Mouse (Mus musculus): ENCODE results near the gene Eif3l. TPM values are rescaled to one million over a fixed set of nuclear protein-coding genes. Genes with fewer than 3 reads are reported as not detected.
"Not testable (repeated sequence)": the region's sequence is repeated elsewhere in the genome, so short reads cannot be mapped to it uniquely, and the experiment has no call there.

Gene Eif3l
- polyA plus RNA-seq (2016; fragmentation: Nextera tagmentation; extraction: Ambion mirVana), result 198 and 202 TPM in 2 replicates

GRCm38 (mm10) chr15:79074913-79075532 lies at the start of gene Eif3l:
TSS of gene Eif3l (plus strand) at chr15:79075179.
- H3K9me3 ChIP-seq, result no peaks in the 10 kb centered on the region
- peak within 1 kb of the TSS; percentile 75 for H3K27ac ChIP-seq (replicated peaks)
- H3K4me2 ChIP-seq (replicated peaks), result peak within 1 kb of the TSS; percentile 94
- peak within 1 kb of the TSS; percentile 86 for H3K9ac ChIP-seq (replicated peaks)
- no peaks in the 10 kb centered on the region for H3K27me3 ChIP-seq
- WGBS, result under 1% methylated on average over 49 of the region's 49 CpGs
- peak; percentile 83 for ATAC-seq (ENCODE audit: low FRiP score, low read depth)
- peaks cover 36% of the 10 kb centered on the region for H3K36me3 ChIP-seq
- peaks cover 20% of the 10 kb centered on the region for H3K4me1 ChIP-seq
- H3K4me3 ChIP-seq, result peak within 1 kb of the TSS; percentile 93

DNA sequence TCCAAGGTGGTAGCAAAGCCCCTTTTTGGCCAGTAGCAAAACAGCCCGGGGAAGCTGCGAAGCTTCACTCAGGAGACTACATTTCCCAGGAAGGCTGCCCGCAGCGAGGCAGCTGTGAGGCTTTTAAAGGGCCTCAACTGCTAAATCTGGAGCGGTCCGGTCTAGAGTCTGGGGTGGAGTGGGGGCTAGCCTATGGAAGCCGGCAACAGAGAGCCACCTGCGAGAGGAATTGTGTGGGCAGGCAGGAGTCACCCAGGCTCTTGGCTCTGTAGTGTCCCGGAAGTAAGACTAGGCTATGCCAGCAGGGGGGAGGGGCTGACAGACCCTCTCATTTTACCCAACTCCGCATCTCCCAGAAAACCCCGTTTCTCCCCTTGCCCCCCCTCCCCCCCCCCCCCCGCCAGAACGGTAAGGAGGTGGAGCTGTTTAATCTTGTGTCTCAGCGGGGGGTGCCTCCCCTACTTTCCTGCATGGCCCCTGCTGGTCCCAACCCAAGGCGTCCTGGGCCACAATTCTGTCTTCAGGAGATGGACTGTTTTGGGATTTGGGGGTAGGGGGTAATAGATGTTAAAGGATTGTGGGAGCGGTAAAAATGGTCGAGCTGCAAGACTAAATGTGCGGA lies 49.2 kb upstream of the Eif3l start:
- H3K4me1 ChIP-seq, result peaks cover 35% of the 10 kb centered on the region
- no peak overlapping the region; the same call in 1 of the 2 replicates for H3K9ac ChIP-seq (replicated peaks)
- H3K9me3 ChIP-seq, result no peaks in the 10 kb centered on the region
- no peak overlapping the region for H3K27ac ChIP-seq (replicated peaks)
- H3K27me3 ChIP-seq, result peaks cover 21% of the 10 kb centered on the region; the same call in 1 of the 2 replicates
- peak overlapping the region; percentile 37 for H3K4me2 ChIP-seq (replicated peaks)
- no peak for ATAC-seq (ENCODE audit: low FRiP score, low read depth)
- H3K4me3 ChIP-seq, result peak overlapping the region; percentile 12; the same call in 1 of the 2 replicates
- no peaks in the 10 kb centered on the region for H3K36me3 ChIP-seq
- 9% methylated on average over 18 of the region's 18 CpGs for WGBS

- 45% methylated on average over 14 of the region's 14 CpGs for WGBS
- Histone ChIP-seq H3K4me2 (replicated peaks) (peak overlapping the region; percentile 98; the same call in 1 of the 2 replicates), H3K4me3 (peak overlapping the region; percentile 76), H3K4me1 (peaks cover 44% of the 10 kb centered on the region), H3K27ac (replicated peaks) (no peak overlapping the region), H3K9me3 (no peaks in the 10 kb centered on the region), H3K9ac (replicated peaks) (no peak overlapping the region), H3K27me3 (peaks cover 24% of the 10 kb centered on the region; the same call in 1 of the 2 replicates), H3K36me3 (no peaks in the 10 kb centered on the region)
- no peak for ATAC-seq (ENCODE audit: low FRiP score, low read depth)
Observed at GRCm38 (mm10) chr15:79026511-79027290, 48.3 kb upstream of the Eif3l start.

DNA sequence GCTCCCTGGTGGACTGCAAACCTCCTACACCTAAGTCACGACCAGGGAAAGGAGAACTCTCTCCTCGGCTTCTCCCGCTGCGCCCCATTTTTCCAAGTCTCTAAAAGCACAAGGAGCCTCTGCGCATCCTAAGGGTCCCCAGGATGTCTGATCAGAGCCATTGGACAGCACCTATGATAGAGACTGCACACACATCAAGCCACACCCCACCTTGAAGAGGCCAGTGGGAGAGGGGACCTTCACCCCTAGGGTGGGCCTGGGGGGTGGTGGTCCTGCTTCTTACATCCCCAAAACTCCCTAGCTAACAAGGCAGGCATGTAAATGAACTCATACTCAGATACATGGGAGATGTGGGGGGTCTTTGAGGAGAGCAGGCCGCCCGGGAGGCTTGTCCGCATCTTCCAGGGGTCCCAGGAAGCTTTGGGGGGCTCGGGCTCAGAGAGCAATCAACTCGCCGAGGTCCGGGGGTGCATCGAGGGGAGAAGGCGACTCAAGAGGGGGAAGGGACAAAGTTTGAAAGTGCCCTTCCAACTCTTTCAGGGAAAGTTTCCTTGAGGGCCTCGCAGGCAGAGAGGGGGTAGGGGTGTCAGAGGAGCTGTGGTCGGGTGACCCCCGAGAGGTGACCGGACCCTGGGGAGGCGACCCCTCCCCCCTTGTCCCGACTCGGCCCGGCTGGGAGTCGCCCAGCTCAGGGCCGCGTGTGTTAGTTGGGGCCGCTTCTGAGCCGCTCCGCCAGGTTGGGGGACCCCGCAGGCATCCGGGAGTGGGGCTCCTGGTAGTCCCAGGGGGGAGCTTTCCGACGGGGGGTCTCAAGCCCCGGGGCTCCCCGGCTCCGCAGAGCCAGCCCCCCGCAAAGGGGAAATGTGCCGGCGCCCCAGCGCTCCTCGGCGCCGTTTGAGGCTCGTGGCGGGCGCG lies 47.4 kb upstream of the Eif3l start:
- 5% methylated on average over 41 of the region's 46 CpGs for WGBS

DNA sequence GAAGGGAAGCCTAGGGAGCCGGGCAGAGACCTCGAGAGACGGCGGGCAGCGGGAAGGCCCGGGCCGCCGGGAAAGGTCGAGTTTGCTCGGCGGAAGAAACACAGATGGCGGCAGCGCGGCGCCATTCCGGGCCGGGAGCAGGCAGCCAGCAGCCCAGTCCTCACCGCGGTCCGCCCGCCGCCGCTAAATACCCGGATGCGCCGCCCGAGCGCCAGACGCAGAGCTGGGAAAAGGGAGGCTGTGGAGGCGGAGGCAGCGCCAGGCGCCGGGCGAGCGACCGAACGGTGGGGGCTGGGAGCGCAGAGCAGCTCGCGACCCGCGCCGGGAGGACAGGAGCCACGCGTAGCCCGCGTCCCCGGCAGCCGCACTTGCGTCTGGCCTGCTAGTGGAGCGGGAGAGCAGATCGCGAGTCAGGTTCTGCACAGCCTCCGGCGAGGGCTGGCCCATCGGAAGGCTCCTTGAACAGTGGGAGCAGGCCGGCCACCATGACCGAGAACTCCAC lies 46.7 kb upstream of the Eif3l start, which contains the start of gene H1f0:
Gene H1f0 (plus strand): TSS at position 214 of the 502 bp plus-strand sequence.
- peak; percentile 78 for ATAC-seq (ENCODE audit: low FRiP score, low read depth)
- H3K9ac ChIP-seq (replicated peaks), result peak within 1 kb of the TSS; percentile 99

More for the DNA sequence above, 47.4 kb upstream of the Eif3l start:
- Histone ChIP-seq H3K4me1 (peaks cover 49% of the 10 kb centered on the region), H3K36me3 (no peaks in the 10 kb centered on the region), H3K4me3 (peak overlapping the region; percentile 76), H3K27me3 (peaks cover 24% of the 10 kb centered on the region; the same call in 1 of the 2 replicates), H3K9ac (replicated peaks) (peak overlapping the region; percentile 99), H3K9me3 (no peaks in the 10 kb centered on the region), H3K4me2 (replicated peaks) (peak overlapping the region; percentile 98), H3K27ac (replicated peaks) (peak overlapping the region; percentile 95)
- ATAC-seq (ENCODE audit: low FRiP score, low read depth), result peak; percentile 20; the same call in 1 of the 2 replicates

DNA sequence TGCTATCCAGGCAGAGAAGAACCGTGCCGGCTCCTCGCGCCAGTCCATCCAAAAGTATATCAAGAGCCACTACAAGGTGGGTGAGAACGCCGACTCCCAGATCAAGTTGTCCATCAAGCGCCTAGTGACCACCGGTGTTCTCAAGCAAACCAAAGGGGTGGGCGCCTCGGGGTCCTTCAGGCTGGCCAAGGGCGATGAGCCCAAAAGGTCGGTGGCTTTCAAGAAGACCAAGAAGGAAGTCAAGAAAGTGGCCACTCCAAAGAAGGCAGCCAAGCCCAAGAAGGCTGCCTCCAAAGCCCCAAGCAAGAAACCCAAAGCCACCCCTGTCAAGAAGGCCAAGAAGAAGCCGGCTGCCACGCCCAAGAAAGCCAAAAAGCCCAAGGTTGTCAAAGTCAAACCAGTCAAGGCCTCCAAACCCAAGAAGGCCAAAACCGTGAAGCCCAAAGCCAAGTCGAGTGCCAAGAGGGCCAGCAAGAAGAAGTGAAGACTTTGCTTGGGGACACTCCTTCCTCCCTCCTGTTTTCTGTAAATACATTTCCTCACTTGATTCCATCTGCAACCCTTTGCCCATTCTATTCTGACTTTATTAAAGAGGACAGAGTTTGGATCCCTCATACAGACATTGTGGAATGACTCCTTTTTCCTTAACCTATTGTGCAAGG lies 46.0 kb upstream of the Eif3l start:
- H3K4me1 ChIP-seq, result peaks cover 50% of the 10 kb centered on the region
- H3K4me3 ChIP-seq, result peak overlapping the region; percentile 76
- peak overlapping the region; percentile 99 for H3K9ac ChIP-seq (replicated peaks)
- 32% methylated on average over 16 of the region's 16 CpGs for WGBS
- H3K9me3 ChIP-seq, result no peaks in the 10 kb centered on the region
- peaks cover 19% of the 10 kb centered on the region; the same call in 1 of the 2 replicates for H3K27me3 ChIP-seq
- H3K27ac ChIP-seq (replicated peaks), result peak overlapping the region; percentile 95
- H3K4me2 ChIP-seq (replicated peaks), result peak overlapping the region; percentile 98
- H3K36me3 ChIP-seq, result no peaks in the 10 kb centered on the region
- no peak for ATAC-seq (ENCODE audit: low FRiP score, low read depth)

More for the DNA sequence above, 46.7 kb upstream of the Eif3l start, which contains the start of gene H1f0:
- peak within 1 kb of the TSS; percentile 95 for H3K27ac ChIP-seq (replicated peaks)
- peaks cover 50% of the 10 kb centered on the region for H3K4me1 ChIP-seq
- peak within 1 kb of the TSS; percentile 98 for H3K4me2 ChIP-seq (replicated peaks)
- under 1% methylated on average over 55 of the region's 58 CpGs for WGBS
- H3K4me3 ChIP-seq, result peak within 1 kb of the TSS; percentile 76
- H3K27me3 ChIP-seq, result peaks cover 24% of the 10 kb centered on the region; the same call in 1 of the 2 replicates
- H3K36me3 ChIP-seq, result no peaks in the 10 kb centered on the region
- H3K9me3 ChIP-seq, result no peaks in the 10 kb centered on the region

DNA sequence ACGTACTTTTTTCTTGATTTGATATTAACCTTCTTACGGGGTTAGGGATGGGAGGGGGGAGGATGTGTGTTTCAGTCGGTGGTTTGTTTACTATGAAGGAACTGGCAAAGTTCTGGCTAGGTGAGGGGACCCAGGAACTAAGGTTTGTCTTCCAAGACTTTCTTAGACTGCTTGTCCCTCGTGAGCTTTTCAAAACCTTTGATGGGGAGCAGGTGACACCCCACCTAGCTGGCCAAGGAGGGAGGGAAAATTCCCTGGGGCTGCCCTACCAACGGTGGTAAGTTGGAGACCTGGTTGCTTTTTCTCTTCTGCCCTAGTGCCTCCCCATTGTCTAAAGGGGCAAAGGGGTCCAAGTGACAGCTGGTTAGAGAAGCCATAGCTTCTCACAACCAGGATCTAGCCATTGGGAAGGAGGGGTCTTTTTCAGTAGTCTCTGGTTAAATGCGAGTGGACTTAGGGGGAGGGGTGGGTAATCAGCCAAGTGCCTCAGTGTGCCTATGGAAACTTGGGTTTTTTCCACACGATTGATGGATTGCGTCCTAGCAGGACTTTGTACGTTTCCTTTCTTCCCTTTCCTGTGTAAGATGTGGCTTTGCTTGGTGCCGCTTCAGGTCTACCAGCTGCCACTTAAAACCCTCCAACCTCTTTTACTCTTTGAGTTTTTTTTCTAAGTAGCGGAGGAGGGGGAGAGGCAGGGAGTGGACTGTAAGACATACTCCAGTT lies 45.3 kb upstream of the Eif3l start:
- H3K27ac ChIP-seq (replicated peaks), result peak overlapping the region; percentile 61
- peaks cover 16% of the 10 kb centered on the region; the same call in 1 of the 2 replicates for H3K27me3 ChIP-seq
- H3K9ac ChIP-seq (replicated peaks), result peak overlapping the region; percentile 99
- 12% methylated on average over 11 of the region's 11 CpGs for WGBS
- H3K4me1 ChIP-seq, result peaks cover 50% of the 10 kb centered on the region
- H3K9me3 ChIP-seq, result no peaks in the 10 kb centered on the region
- H3K36me3 ChIP-seq, result no peaks in the 10 kb centered on the region
- H3K4me2 ChIP-seq (replicated peaks), result peak overlapping the region; percentile 98
- peak overlapping the region; percentile 76 for H3K4me3 ChIP-seq
- no peak for ATAC-seq (ENCODE audit: low FRiP score, low read depth)

DNA sequence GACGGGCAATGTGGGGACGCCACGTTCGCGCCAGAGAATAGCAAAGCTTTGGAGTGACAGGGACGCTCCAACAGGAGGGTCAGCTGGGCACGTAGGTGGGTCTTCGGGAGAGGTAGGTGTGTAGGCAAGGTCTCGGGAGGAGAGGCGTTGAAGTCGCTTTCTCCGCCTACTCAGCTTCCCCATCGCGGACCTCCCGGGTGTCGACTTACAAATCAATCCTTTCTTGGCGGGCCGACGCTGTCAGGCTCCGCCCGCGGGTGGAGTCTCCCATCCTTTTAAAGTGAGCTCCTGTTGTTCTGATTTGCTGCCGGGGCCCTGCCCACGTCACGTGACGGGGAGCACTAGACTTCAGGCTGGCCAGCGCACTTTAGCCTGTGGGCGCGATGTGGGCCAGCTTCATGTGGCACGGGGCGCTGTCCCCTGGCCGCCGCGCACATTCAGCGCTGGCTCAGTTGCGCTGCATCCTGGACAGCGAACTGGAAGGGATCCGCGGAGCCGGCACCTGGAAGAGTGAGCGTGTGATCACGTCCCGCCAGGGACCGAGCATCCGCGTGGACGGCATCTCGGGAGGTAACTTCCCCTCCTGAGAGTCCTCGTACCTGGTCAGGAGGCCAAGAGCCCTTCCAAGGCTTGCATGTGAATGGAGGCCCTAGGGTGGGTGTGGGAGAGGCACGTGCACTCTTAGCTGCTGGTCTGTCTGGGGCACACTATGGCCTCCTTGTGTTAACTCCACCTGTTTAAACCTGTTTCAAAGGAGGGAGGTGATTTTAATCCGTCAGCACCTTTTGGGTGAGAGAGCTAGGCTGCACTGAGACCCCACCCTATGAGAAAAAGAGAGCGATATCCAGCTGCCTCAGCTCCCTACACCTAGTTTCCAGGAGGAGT lies 44.2 kb upstream of the Eif3l start:
- no peaks in the 10 kb centered on the region for H3K36me3 ChIP-seq
- peak overlapping the region; percentile 76 for H3K4me3 ChIP-seq
- ATAC-seq (ENCODE audit: low FRiP score, low read depth), result peak; percentile 80
- H3K4me1 ChIP-seq, result peaks cover 46% of the 10 kb centered on the region
- H3K4me2 ChIP-seq (replicated peaks), result peak overlapping the region; percentile 98
- peak overlapping the region; percentile 61 for H3K27ac ChIP-seq (replicated peaks)
- under 1% methylated on average over 52 of the region's 52 CpGs for WGBS
- no peaks in the 10 kb centered on the region for H3K9me3 ChIP-seq
- H3K27me3 ChIP-seq, result peaks cover 11% of the 10 kb centered on the region; the same call in 1 of the 2 replicates
- H3K9ac ChIP-seq (replicated peaks), result peak overlapping the region; percentile 99

GRCm38 (mm10) chr15:79031908-79032307 lies 43.1 kb upstream of the Eif3l start:
- not testable (repeated sequence) for ATAC-seq (ENCODE audit: low FRiP score, low read depth)

More at GRCm38 (mm10) chr15:79031908-79032307, 43.1 kb upstream of the Eif3l start:
- not testable (repeated sequence) for H3K4me3 ChIP-seq; H3K9me3 ChIP-seq; H3K27me3 ChIP-seq; H3K9ac ChIP-seq (replicated peaks); H3K36me3 ChIP-seq; H3K27ac ChIP-seq (replicated peaks)
- Histone ChIP-seq H3K4me2 (replicated peaks) (0 out of 2 replicates have a peak overlapping the region, but pooled peaks have one; percentile 6), H3K4me1 (peaks cover 41% of the 10 kb centered on the region)
- 86% methylated on average over 5 of the region's 5 CpGs for WGBS

All from midbrain, embryonic 12.5 days (tissue).